Mouse (Mus musculus) liver, adult 2 months (tissue): ENCODE data around the gene Vps16.

Experiments used
- CTCF ChIP-seq: fragments of 200-500 bp; IDR thresholded peaks from 2 replicates; pipeline ENCODE4 v1.5.1; 2011; ENCODE audit warnings: low read depth, low read length, control low read depth
- POLR2A ChIP-seq: fragments of 200-500 bp; IDR thresholded peaks from 2 replicates; pipeline ENCODE4 v1.6.1; 2011; ENCODE audit warnings: low read length, control low read depth; ENCODE audit not compliant: insufficient read depth; ENCODE audit errors: extremely low read depth

GRCm38 (mm10) chr2:130459576-130459975 is 35.4 kb downstream of the Vps16 start:
- no peak for TF ChIP-seq CTCF
- TF ChIP-seq POLR2A = no peak
